Mouse (Mus musculus) cortical plate, adult 2 months (tissue): Measurements from ENCODE around the gene Fau.

Source experiments
- CTCF ChIP-seq: fragments of 200-500 bp; IDR thresholded peaks from 2 replicates; pipeline ENCODE4 v1.5.1; 2011; ENCODE audit warnings: mild to moderate bottlenecking, control low read depth, low read length; ENCODE audit not compliant: insufficient read depth; ENCODE audit errors: extremely low read depth
- POLR2A ChIP-seq: fragments of 200-500 bp; IDR thresholded peaks from 2 replicates; pipeline ENCODE4 v1.6.1; 2011; ENCODE audit warnings: mild to moderate bottlenecking, low read length, control low read depth; ENCODE audit not compliant: insufficient read depth; ENCODE audit errors: extremely low read depth

DNA sequence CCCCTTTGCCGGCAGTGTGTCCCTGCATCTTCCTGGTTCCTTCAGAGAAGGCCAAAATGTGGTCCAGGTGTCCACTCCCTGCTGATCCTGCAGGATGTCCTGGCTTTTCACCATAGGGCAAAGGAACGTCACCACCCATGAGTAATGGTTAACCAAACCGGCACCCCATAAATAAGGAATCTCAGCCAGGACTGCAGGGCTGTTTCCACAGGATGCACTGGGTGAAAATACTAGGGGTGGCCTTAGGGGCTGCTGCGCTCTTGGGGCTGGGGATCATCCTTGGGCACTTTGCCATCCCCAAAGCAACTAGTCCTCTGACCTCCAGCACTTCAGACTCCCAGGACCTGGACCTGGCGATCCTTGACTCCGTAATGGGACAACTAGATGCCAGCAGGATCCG lies 47.9 kb downstream of the Fau start, which contains the start of gene Naaladl1:
- no peak for TF ChIP-seq CTCF
- no peak for TF ChIP-seq POLR2A
